Mouse (Mus musculus) heart, adult 2 months (tissue): Measurements from ENCODE around the gene Tspan5. TPM values are rescaled to one million over a fixed set of nuclear protein-coding genes. Genes with fewer than 3 reads are reported as not detected.
A peak's percentile ranks its signal among the peaks of the same experiment; 100 is the strongest.

Source experiments
- DNase-seq, 2 experiments: peaks; one replicate each; pipeline ENCODE4 v3.0.0; 2021
- H3K27ac ChIP-seq: fragments of 200-600 bp; 2 replicates; pipeline ENCODE4 v1.8.1; 2022
- H3K27me3 ChIP-seq: fragments of 200-500 bp; 2 replicates; pipeline ENCODE4 v1.6.1; 2012; ENCODE audit warnings: mild to moderate bottlenecking, low read length, inconsistent platforms, mixed read lengths; ENCODE audit not compliant: control insufficient read depth, insufficient read depth
- H3K36me3 ChIP-seq: fragments of 200-500 bp; 2 replicates; pipeline ENCODE4 v1.6.1; 2012; ENCODE audit warnings: low read length, inconsistent platforms; ENCODE audit not compliant: control insufficient read depth, insufficient read depth
- H3K4me1 ChIP-seq: fragments of 200-500 bp; 2 replicates; pipeline ENCODE4 v1.6.1; 2011; ENCODE audit warnings: low read length; ENCODE audit not compliant: control insufficient read depth, insufficient read depth
- H3K4me3 ChIP-seq: fragments of 200-600 bp; 2 replicates; pipeline ENCODE4 v1.8.1; 2022
- H3K79me2 ChIP-seq: fragments of 200-500 bp; replicated peaks from 2 replicates; pipeline ENCODE4 v1.6.1; 2012; ENCODE audit warnings: mild to moderate bottlenecking, inconsistent platforms, low read length, moderate library complexity, mixed read lengths; ENCODE audit not compliant: control insufficient read depth, insufficient read depth
- H3K9ac ChIP-seq: fragments of 200-500 bp; 2 replicates; pipeline ENCODE4 v1.6.1; 2012; ENCODE audit warnings: low read depth, mild to moderate bottlenecking, control low read depth, inconsistent platforms, low read length, mixed read lengths
- CTCF ChIP-seq: fragments of 200-600 bp; IDR thresholded peaks from 2 replicates; pipeline ENCODE4 v1.8.1; 2022; ENCODE audit warnings: antibody characterized with exemption, mild to moderate bottlenecking, moderate library complexity
- EP300 ChIP-seq: fragments of 200-500 bp; IDR thresholded peaks from 2 replicates; pipeline ENCODE4 v1.6.1; 2011; ENCODE audit warnings: low read depth, low read length, control low read depth; ENCODE audit not compliant: insufficient read depth
- POLR2A ChIP-seq: fragments of 200-500 bp; IDR thresholded peaks from 2 replicates; pipeline ENCODE4 v1.6.1; 2011; ENCODE audit warnings: mild to moderate bottlenecking, low read depth, low read length, control low read depth; ENCODE audit not compliant: insufficient read depth
- WGBS: fragments of 180-500 bp; shearing (Covaris S2); methylation state at CpG from one replicate; pipeline ENCODE4 v1.1.7; 2018; 5-methylcytosine and 5-hydroxymethylcytosine counted together
- intact Hi-C: fragments of 180-260 bp; cut with DNase I; formaldehyde crosslinking; loops from one replicate; pipeline ENCODE4 v1.15.1; 2025
- polyA plus RNA-seq: library from polyadenylated mRNA; depleted of rRNA; stranded (reverse); fragments of >200 nt; gene quantifications from 2 replicates; pipeline ENCODE4 v1.2.3, GENCODE M21; 2012
- total RNA-seq, 2 experiments: library from RNA; stranded (reverse); gene quantifications; 2 replicates each; pipeline ENCODE4 v1.2.3; 2021

Tspan5 gene
- total and polyA plus RNA-seq, 3 experiments = 4.9 to 6.9 (median 5.3) TPM

GRCm38 (mm10) chr3:138886121-138886520 is 144.1 kb downstream of the Tspan5 start:
- H3K27me3 ChIP-seq = no peaks in the 10 kb centered on the region
- no peak overlapping the region for H3K4me3 ChIP-seq
- DNase-seq = no peak
- TF ChIP-seq CTCF = no peak
- no peak for TF ChIP-seq POLR2A
- no peak for TF ChIP-seq EP300
- 78% methylated on average over 5 of the region's 5 CpGs for WGBS
- H3K36me3 ChIP-seq = no peaks in the 10 kb centered on the region
- no peak overlapping the region for H3K27ac ChIP-seq
- intact Hi-C loops = no loop called here
- H3K9ac ChIP-seq = no peak overlapping the region
- H3K79me2 ChIP-seq = no peaks in the 10 kb centered on the region
- peaks cover 3% of the 10 kb centered on the region for H3K4me1 ChIP-seq

GRCm38 (mm10) chr3:138889214-138889613 is 147.2 kb downstream of the Tspan5 start:
- no peaks in the 10 kb centered on the region for H3K79me2 ChIP-seq
- WGBS = 25% methylated on average over 4 of the region's 4 CpGs
- no peak overlapping the region for H3K9ac ChIP-seq
- peak overlapping the region; percentile 23; the same call in 1 of the 2 replicates for H3K4me3 ChIP-seq
- peak overlapping the region; percentile 12 for H3K27ac ChIP-seq
- peaks cover 6% of the 10 kb centered on the region for H3K4me1 ChIP-seq
- H3K36me3 ChIP-seq = no peaks in the 10 kb centered on the region
- DNase-seq = no peak
- TF ChIP-seq EP300 (no peak), POLR2A (no peak), CTCF (no peak)
- intact Hi-C loops = no loop called here
- H3K27me3 ChIP-seq = no peaks in the 10 kb centered on the region

- H3K36me3 ChIP-seq = no peaks in the 10 kb centered on the region
- intact Hi-C loops = loop anchor here (5.0 kb wide), 1 partner anchor 88 kb away; no protein-coding TSS in a partner anchor
- 55% methylated on average over 10 of the region's 10 CpGs for WGBS
- DNase-seq = no peak
- no peak overlapping the region for H3K4me3 ChIP-seq
- no peaks in the 10 kb centered on the region for H3K79me2 ChIP-seq
- peaks cover 6% of the 10 kb centered on the region for H3K4me1 ChIP-seq
- no peak overlapping the region; the same call in 1 of the 2 replicates for H3K27ac ChIP-seq
- no peak overlapping the region for H3K9ac ChIP-seq
- H3K27me3 ChIP-seq = no peaks in the 10 kb centered on the region
- TF ChIP-seq CTCF (no peak), EP300 (no peak), POLR2A (no peak)
Measured at GRCm38 (mm10) chr3:138889769-138890295, 147.8 kb downstream of the Tspan5 start.

GRCm38 (mm10) chr3:138893520-138893919 is 151.5 kb downstream of the Tspan5 start:
- Histone ChIP-seq H3K4me1 (peaks cover 6% of the 10 kb centered on the region), H3K9ac (no peak overlapping the region), H3K27me3 (no peaks in the 10 kb centered on the region), H3K4me3 (no peak overlapping the region), H3K79me2 (no peaks in the 10 kb centered on the region), H3K36me3 (no peaks in the 10 kb centered on the region), H3K27ac (peak overlapping the region; percentile 7)
- TF ChIP-seq POLR2A (no peak), CTCF (no peak), EP300 (no peak)
- 44% methylated on average over 5 of the region's 5 CpGs for WGBS
- intact Hi-C loops = loop anchor here (5.0 kb wide), 1 partner anchor 91 kb away; no protein-coding TSS in a partner anchor
- no peak for DNase-seq

GRCm38 (mm10) chr3:138897500-138897899 is 155.5 kb downstream of the Tspan5 start:
- no peaks in the 10 kb centered on the region for H3K27me3 ChIP-seq
- TF ChIP-seq CTCF = no peak
- TF ChIP-seq POLR2A = no peak
- no peak for TF ChIP-seq EP300
- H3K9ac ChIP-seq = no peak overlapping the region
- H3K4me3 ChIP-seq = no peak overlapping the region
- intact Hi-C loops = no loop called here
- no peaks in the 10 kb centered on the region for H3K79me2 ChIP-seq
- no peaks in the 10 kb centered on the region for H3K36me3 ChIP-seq
- no peak overlapping the region for H3K27ac ChIP-seq
- DNase-seq = no peak
- peaks cover 3% of the 10 kb centered on the region; the same call in 1 of the 2 replicates for H3K4me1 ChIP-seq
- WGBS = 85% methylated on average over 11 of the region's 11 CpGs

- no peak overlapping the region for H3K9ac ChIP-seq
- DNase-seq = no peak
- H3K79me2 ChIP-seq = no peaks in the 10 kb centered on the region
- intact Hi-C loops = no loop called here
- 0 out of 2 replicates have a peak, but pooled peaks cover 2% of the 10 kb centered on the region for H3K4me1 ChIP-seq
- H3K4me3 ChIP-seq = no peak overlapping the region
- no peak overlapping the region for H3K27ac ChIP-seq
- no peaks in the 10 kb centered on the region for H3K27me3 ChIP-seq
- H3K36me3 ChIP-seq = no peaks in the 10 kb centered on the region
- TF ChIP-seq POLR2A (no peak), CTCF (no peak), EP300 (no peak)
- 91% methylated on average over 8 of the region's 8 CpGs for WGBS
Measured at GRCm38 (mm10) chr3:138898055-138898454, 156.1 kb downstream of the Tspan5 start.
